Mouse (Mus musculus) hindbrain, embryonic 10.5 days (tissue): Measurements from ENCODE around the gene Ikbke. TPM values are rescaled to one million over a fixed set of nuclear protein-coding genes. Genes with fewer than 3 reads are reported as not detected.
"Not testable (repeated sequence)": the region's sequence is repeated elsewhere in the genome, so short reads cannot be mapped to it uniquely, and the experiment has no call there.

ENCODE experiments used
- DNase-seq: peaks from one replicate; pipeline ENCODE4 v3.0.0-alpha.2; 2017; ENCODE audit warnings: low spot score
- H3K27ac ChIP-seq: fragments of 300-500 bp; sonication (generic); 2 replicates; pipeline ENCODE4 v1.5.1; 2016; ENCODE audit warnings: mild to moderate bottlenecking, moderate library complexity
- H3K27me3 ChIP-seq: fragments of 300-500 bp; sonication (generic); 2 replicates; pipeline ENCODE4 v1.6.1; 2016; ENCODE audit warnings: mild to moderate bottlenecking; ENCODE audit not compliant: poor library complexity, insufficient read depth, severe bottlenecking
- H3K36me3 ChIP-seq: fragments of 300-500 bp; sonication (generic); 2 replicates; pipeline ENCODE4 v1.6.1; 2016; ENCODE audit warnings: mild to moderate bottlenecking, moderate library complexity
- H3K4me1 ChIP-seq: fragments of 300-500 bp; sonication (generic); replicated peaks from 2 replicates; pipeline ENCODE4 v1.6.1; 2016; ENCODE audit warnings: mild to moderate bottlenecking
- H3K4me3 ChIP-seq: fragments of 300-500 bp; sonication (generic); 2 replicates; pipeline ENCODE4 v1.5.1; 2016; ENCODE audit warnings: mild to moderate bottlenecking, moderate library complexity
- H3K9me3 ChIP-seq: fragments of 300-500 bp; sonication (generic); 2 replicates; pipeline ENCODE4 v1.6.1; 2016; ENCODE audit warnings: mild to moderate bottlenecking, moderate library complexity
- WGBS: fragments of 180-500 bp; shearing (Covaris S2); methylation state at CpG from one replicate; pipeline ENCODE4 v1.1.7; 2016; 5-methylcytosine and 5-hydroxymethylcytosine counted together
- polyA plus RNA-seq: library from polyadenylated mRNA; unstranded; fragments of >200 nt; fragmentation: Nextera tagmentation; extraction: Ambion mirVana; gene quantifications from 2 replicates; pipeline ENCODE4 v1.2.1, GENCODE M21; 2016

Gene Ikbke
- polyA plus RNA-seq, result 1.0 and 1.5 TPM in 2 replicates

DNA sequence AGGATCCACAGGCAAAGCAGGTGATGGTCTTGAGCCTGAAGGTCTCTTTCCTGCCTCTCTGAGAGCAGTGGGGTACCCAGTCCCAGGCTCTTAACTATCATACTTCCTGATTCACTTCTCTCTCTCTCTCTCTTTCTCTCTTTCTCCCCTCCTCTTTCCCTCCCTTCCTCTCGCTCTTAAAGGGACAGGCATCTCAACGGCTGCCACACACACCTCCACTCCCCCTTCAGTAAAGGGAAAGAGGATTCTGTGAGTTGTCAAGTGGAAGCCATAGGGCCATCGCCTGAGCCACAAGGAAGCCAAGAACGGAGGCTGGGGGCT is at the start of gene Ikbke:
Ikbke (minus strand) TSS at position 151 of the 321 bp plus-strand sequence.
- WGBS, result 54% methylated on average over 4 of the region's 4 CpGs
- H3K9me3 ChIP-seq, result no peaks in the 10 kb centered on the region
- DNase-seq, result no peak
- H3K27ac ChIP-seq, result peak within 1 kb of the TSS; percentile 42
- H3K27me3 ChIP-seq, result no peaks in the 10 kb centered on the region
- peak within 1 kb of the TSS; percentile 24; the same call in 1 of the 2 replicates for H3K4me3 ChIP-seq
- no peaks in the 10 kb centered on the region for H3K36me3 ChIP-seq
- H3K4me1 ChIP-seq, result peaks cover 33% of the 10 kb centered on the region

DNA sequence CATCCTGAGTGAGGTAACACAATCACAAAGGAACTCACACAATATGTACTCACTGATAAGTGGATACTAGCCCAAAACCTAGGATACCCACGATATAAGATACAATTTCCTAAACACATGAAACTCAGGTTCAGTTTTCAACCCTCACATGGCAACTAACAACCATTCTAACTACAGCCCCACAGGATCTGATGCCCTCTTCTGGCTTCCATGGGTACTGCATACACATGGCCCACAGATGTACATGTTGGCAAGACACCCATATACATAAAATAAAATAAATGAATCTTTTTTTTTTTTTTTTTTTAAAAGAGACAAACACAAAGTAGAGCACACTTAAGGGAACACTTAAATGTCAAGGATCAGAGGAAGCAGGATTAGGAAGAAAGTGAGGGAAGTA is 49.7 kb upstream of the Ikbke start:
- not testable (repeated sequence) for H3K4me1 ChIP-seq, DNase-seq, H3K27me3 ChIP-seq, H3K9me3 ChIP-seq, H3K27ac ChIP-seq, H3K4me3 ChIP-seq
- 96% methylated on average over 1 of the region's 1 CpGs for WGBS
- peaks cover 65% of the 10 kb centered on the region for H3K36me3 ChIP-seq

DNA sequence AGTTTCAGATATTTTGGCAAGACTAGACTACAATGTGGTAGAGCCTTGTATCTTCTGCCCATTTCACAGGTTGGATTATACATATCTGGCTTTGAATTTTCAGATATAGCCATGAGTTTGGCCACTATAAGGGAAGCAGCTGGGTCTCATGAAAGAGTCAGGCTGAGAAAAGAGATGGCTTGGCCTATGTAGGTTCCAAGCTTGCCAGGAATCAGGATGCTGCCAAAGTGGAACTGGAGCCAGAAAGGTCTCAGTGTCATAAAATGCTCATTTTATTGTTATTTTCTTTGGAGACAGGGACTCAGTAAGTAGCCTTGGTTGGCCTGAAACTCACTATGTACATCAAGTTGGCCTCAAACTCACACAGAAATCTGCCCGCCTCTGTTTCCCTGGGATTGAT is 47.8 kb upstream of the Ikbke start:
- Histone ChIP-seq H3K27ac (no peak overlapping the region), H3K9me3 (no peaks in the 10 kb centered on the region), H3K4me3 (no peak overlapping the region), H3K36me3 (peaks cover 54% of the 10 kb centered on the region), H3K27me3 (no peaks in the 10 kb centered on the region), H3K4me1 (no peaks in the 10 kb centered on the region)
- WGBS, result 94% methylated on average over 1 of the region's 1 CpGs
- DNase-seq, result no peak

DNA sequence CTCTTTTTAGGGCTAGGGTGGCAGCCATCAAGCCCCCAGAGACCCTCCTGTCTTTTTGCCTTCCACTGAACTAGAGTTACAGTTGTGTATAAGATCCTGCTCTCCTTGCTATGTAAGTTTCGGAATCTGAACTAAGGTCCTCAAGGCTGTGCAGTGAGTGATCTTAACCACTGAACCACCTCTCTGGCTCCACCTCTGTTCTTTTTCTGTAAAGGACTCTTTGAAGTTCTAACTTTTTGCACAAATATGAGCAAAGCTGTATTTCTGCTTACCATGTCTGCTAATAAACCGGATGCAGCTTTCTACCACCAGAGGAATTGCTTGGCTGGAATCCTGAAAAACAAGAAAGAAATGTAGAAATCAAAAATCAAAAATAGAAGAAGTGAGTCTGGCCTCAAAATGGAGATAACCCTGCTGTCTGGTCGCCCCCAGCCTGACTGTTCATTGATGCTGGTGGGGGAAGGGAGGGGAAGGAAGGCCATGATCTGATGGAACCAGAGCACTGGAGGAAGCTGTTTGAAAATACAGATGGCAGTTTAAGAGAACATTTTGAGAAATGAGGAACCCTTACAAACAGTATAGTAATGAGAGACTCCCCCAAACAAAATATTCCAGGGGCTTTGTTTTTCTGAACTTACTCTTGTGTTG is 45.5 kb upstream of the Ikbke start:
- no peak for DNase-seq
- WGBS, result 92% methylated on average over 3 of the region's 3 CpGs
- Histone ChIP-seq H3K27ac (no peak overlapping the region), H3K4me1 (no peaks in the 10 kb centered on the region), H3K27me3 (no peaks in the 10 kb centered on the region), H3K36me3 (peaks cover 54% of the 10 kb centered on the region), H3K9me3 (no peaks in the 10 kb centered on the region), H3K4me3 (no peak overlapping the region)

DNA sequence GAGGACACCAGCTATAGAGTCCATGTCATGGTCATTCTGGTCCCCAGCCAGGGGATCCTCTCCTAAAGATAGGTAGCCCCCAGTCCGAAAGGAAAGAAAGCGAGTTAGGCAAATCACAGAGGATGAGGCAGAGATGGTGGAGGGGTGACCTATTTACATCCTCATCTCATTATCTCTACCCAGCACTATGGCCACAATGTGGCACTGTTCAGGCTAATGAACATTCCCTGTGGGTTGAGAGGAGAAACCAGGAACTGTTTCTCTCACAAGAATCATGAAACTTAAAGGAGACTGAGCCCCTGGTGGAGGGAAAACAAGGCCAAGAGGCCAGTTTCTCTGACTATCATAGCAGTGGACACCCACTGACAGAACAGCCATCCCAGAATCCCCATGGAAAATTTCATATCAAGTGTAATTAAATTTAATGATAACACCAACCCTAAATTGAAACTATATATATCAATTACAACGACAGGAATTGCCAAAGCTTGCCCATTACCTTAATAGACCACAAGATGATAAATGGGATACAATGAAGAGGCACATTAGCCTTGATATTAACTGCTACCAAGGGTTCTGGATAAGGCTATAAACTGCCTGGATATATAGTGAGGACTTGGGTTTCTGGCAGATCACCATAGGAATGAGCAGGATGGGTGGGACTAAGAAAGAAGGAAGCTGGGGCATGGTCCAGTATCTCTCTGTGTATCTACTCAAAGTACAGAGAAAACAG is 40.4 kb upstream of the Ikbke start:
- no peaks in the 10 kb centered on the region for H3K9me3 ChIP-seq
- no peaks in the 10 kb centered on the region for H3K27me3 ChIP-seq
- no peak for DNase-seq
- no peaks in the 10 kb centered on the region for H3K4me1 ChIP-seq
- no peak overlapping the region for H3K27ac ChIP-seq
- 87% methylated on average over 3 of the region's 3 CpGs for WGBS
- no peak overlapping the region for H3K4me3 ChIP-seq
- peaks cover 71% of the 10 kb centered on the region for H3K36me3 ChIP-seq

DNA sequence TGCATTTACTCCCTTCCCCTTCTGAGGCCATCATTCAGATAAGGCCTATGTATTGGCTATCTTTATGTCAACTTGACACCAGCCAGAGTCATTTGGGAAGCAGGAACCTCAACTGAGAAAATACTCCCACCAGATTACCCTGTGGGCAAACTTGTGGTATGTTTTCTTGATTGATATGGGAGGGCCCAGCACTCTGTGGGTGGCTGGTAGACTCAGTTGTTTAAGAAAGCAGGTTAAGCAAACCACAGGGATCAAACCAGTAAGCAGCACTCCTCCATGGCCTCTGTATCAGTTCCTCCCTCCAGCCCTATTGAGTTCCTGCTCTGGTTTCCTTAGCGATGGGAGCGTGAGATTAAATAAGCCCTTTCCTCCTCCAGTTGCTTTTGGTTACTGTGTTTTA is 39.0 kb upstream of the Ikbke start:
- H3K9me3 ChIP-seq, result no peaks in the 10 kb centered on the region
- WGBS, result 91% methylated on average over 2 of the region's 2 CpGs
- no peaks in the 10 kb centered on the region for H3K27me3 ChIP-seq
- no peaks in the 10 kb centered on the region for H3K4me1 ChIP-seq
- no peak overlapping the region for H3K27ac ChIP-seq
- no peak for DNase-seq
- H3K4me3 ChIP-seq, result no peak overlapping the region
- peaks cover 75% of the 10 kb centered on the region for H3K36me3 ChIP-seq

DNA sequence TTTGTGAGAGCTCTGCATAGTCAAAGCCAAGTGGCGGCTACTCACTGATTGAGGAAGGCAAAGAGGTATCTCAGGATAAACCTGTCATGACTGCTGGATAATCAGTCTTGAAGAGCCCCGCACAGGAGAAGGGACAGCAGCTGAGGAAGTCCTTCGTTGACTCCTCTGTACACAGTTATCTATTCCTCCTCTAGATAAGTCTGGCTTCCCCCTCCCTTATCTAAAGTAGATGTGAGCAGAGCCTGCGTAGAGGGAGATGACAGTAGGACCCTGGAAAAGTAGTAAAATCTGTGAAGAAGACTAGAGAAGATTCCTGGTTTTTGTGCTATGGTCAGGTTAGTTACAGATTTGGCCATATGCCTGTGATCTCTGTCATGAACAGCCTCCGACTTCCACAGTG is 38.2 kb upstream of the Ikbke start:
- no peaks in the 10 kb centered on the region for H3K9me3 ChIP-seq
- DNase-seq, result no peak
- H3K27me3 ChIP-seq, result no peaks in the 10 kb centered on the region
- no peak overlapping the region for H3K27ac ChIP-seq
- 91% methylated on average over 5 of the region's 5 CpGs for WGBS
- H3K4me1 ChIP-seq, result no peaks in the 10 kb centered on the region
- no peak overlapping the region for H3K4me3 ChIP-seq
- H3K36me3 ChIP-seq, result peaks cover 83% of the 10 kb centered on the region

DNA sequence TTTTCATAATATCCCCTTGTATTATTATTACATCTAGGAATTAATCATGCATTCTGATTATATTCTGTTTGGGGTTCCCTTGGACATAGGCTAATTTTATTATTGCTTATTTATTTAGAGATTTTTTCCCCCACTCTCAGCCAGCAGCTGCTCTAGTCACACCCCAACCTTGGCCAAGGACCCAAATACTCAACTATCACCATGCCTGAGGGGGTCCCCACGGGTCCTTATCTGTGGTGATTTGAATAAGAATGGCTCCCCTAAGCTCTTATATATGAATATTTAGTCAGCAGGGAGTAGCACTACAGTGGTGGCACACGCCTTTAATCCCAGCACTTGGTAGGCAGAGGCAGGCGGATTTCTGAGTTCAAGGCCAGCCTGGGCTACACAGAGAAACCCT is 31.9 kb upstream of the Ikbke start:
- no peak for DNase-seq
- H3K27me3 ChIP-seq, result no peaks in the 10 kb centered on the region
- no peaks in the 10 kb centered on the region for H3K4me1 ChIP-seq
- no peak overlapping the region for H3K27ac ChIP-seq
- H3K36me3 ChIP-seq, result peaks cover 71% of the 10 kb centered on the region
- no peaks in the 10 kb centered on the region for H3K9me3 ChIP-seq
- 91% methylated on average over 3 of the region's 3 CpGs for WGBS
- H3K4me3 ChIP-seq, result no peak overlapping the region

DNA sequence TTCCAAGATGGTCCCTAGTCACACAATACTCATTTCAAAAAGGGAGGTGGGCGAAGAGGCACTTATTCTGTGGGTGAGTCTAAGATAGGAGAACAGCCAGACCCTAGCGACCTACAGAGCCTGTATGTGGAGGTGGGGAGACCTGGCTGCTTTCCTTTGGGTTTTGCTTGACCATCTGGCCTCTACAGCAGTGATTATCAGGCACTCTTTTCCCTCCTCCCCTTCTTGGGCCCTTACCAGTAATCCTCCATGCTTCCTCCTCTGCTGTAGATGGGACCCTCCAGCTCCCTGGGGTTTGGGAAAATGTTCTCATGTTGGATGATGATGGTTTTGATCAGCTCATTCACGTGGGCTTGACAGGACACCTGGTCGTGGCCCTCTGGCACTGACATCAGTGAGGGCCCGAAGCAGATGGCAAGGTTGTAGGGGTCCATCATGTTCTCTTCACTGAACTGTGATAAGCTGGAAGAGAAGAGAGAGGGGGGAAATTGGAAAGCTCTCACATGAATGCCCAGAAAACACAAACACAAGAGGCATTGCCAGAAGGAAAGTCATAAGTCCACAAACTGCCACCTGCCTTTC is 30.9 kb upstream of the Ikbke start:
- WGBS, result 95% methylated on average over 5 of the region's 5 CpGs
- peaks cover 61% of the 10 kb centered on the region for H3K36me3 ChIP-seq

DNA sequence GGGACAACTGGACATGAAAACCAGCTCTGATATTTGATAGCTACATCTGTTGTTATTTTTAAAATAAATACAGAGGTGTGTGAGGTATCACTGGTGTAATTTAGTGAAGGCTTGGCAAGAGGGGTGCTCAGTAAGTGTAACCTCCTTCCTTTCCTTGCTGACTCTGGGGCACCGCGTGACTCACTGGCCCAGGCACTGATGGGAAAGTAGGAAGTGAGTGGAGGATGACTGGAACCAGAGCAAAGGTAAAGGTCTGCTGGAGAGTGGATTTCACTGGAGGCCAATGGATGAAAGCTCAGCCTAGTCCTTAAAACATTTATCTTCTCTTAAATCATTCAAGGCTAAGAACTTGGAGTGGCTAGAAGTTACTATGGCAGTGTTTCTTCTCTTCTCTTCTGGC is 21.3 kb upstream of the Ikbke start:
- peaks cover 61% of the 10 kb centered on the region for H3K36me3 ChIP-seq
- H3K9me3 ChIP-seq, result no peaks in the 10 kb centered on the region
- 100% methylated on average over 2 of the region's 2 CpGs for WGBS
- no peak overlapping the region for H3K4me3 ChIP-seq
- H3K4me1 ChIP-seq, result no peaks in the 10 kb centered on the region
- H3K27ac ChIP-seq, result no peak overlapping the region
- no peak for DNase-seq
- no peaks in the 10 kb centered on the region for H3K27me3 ChIP-seq

More for the DNA sequence above, 30.9 kb upstream of the Ikbke start:
- DNase-seq, result no peak
- no peak overlapping the region for H3K4me3 ChIP-seq
- no peak overlapping the region for H3K27ac ChIP-seq
- no peaks in the 10 kb centered on the region for H3K4me1 ChIP-seq
- H3K27me3 ChIP-seq, result no peaks in the 10 kb centered on the region
- H3K9me3 ChIP-seq, result no peaks in the 10 kb centered on the region

DNA sequence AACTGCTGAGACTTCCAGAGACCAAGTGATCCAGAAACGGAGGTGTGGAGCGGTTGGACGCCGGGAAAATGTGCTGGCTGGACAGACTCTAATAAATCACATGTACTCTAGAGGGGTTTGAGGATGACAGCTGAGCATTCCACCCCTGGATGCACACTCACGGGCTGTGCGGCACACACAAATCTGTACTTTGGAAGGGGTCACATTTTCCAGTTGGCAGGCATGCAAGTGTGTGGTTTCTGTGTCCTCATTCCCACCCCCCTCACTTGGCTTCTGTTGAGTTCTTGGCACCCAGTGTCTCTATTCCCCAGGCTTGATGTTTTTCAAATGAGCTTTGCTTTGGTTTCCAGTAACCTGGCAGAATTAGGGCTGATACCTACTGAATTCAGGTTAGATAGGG is 20.4 kb upstream of the Ikbke start:
- Histone ChIP-seq H3K36me3 (peaks cover 69% of the 10 kb centered on the region), H3K27me3 (no peaks in the 10 kb centered on the region), H3K27ac (no peak overlapping the region), H3K4me3 (no peak overlapping the region), H3K4me1 (no peaks in the 10 kb centered on the region), H3K9me3 (no peaks in the 10 kb centered on the region)
- no peak for DNase-seq
- WGBS, result 91% methylated on average over 6 of the region's 6 CpGs

DNA sequence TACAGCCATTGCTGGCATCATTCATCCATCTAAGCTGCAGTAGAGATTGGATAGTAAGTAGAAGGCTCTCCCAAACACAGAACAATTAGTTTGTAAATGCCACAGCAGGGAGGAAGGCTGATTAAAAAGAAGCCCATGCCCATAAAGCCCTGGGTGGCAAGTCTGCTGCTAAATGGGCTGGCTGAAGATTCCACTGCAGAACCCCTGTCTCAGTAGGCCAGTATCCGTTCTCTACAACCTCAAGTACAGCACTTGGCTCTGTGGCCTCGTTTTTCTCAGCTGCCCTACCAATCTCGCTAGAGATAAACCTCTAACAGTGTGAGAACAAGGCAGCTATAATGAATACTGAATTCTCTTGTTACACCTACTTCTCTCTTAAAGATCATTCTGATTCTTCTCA is 19.8 kb upstream of the Ikbke start:
- Histone ChIP-seq H3K4me1 (no peaks in the 10 kb centered on the region), H3K4me3 (no peak overlapping the region), H3K27ac (no peak overlapping the region), H3K27me3 (no peaks in the 10 kb centered on the region), H3K36me3 (peaks cover 74% of the 10 kb centered on the region), H3K9me3 (no peaks in the 10 kb centered on the region)
- no peak for DNase-seq
- 63% methylated on average over 3 of the region's 3 CpGs for WGBS

DNA sequence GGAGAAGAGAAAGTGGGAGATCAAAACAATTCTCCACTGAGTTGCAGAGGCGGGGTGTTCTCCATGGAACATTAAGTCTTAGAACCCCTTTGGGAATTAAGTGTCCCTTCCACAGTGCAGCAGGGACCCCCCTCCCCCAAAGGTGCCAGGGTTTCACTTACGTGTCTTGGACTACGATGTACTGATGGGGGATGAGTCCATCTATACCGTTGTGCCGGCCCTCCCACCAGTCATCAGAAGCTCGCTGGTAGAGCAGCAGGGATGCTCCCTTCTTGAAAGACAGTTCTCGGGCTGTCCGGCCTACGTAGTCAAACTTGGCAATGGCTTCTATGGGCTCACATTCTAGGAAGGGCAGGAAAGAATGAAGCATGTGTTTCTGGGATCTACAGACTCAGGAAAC is 18.8 kb upstream of the Ikbke start:
- no peak overlapping the region for H3K4me3 ChIP-seq
- no peak overlapping the region for H3K27ac ChIP-seq
- no peaks in the 10 kb centered on the region for H3K9me3 ChIP-seq
- DNase-seq, result no peak
- WGBS, result 96% methylated on average over 9 of the region's 9 CpGs
- H3K4me1 ChIP-seq, result no peaks in the 10 kb centered on the region
- peaks cover 84% of the 10 kb centered on the region for H3K36me3 ChIP-seq
- no peaks in the 10 kb centered on the region for H3K27me3 ChIP-seq
